Mouse (Mus musculus) neutrophil, adult 65 days (primary cell): ENCODE measurements around the gene Otx1. TPM values are rescaled to one million over a fixed set of nuclear protein-coding genes. Genes with fewer than 3 reads are reported as not detected.

Experiments
- total RNA-seq: library from RNA; stranded (reverse); gene quantifications from 2 replicates; pipeline ENCODE4 v1.2.4, GENCODE M21; 2023

Otx1 gene
- not detected in 2 replicates for total RNA-seq

DNA sequence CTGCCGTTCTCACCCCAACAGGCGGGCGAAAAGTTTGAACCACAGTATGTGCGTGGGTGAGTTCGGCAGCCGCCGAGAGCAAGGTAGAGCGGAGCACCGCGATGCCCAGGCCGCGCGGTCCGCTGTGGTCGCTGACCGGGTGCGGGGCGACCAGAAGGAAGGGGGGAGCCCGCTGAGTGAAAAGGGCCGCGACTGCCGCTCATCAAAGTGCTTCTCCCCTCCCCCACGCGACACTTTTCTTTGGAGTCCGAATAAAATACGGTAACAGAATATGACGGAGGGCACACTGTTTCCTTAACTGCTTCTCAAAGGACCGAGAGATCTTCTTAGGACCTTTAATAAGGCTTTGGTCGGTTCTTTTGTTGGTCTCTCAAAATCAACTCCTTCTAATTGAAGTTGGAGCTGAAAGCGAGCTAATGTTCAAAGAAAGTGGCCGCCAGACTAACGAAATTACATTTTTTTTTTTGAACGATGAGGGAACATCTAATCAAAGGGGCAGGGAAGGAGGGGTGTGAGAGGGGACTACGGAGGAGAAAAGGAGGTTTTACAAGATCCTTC is at the start of gene Otx1:
Gene Otx1 (minus strand): TSS at position 115 of the 558 bp plus-strand sequence.

